Mouse (Mus musculus): ENCODE data around the gene Phb. TPM values are rescaled to one million over a fixed set of nuclear protein-coding genes. Genes with fewer than 3 reads are reported as not detected.

Phb gene
- polyA plus RNA-seq (2015; fragmentation: Nextera tagmentation; extraction: Ambion mirVana), result 205 and 208 TPM in 2 replicates

DNA sequence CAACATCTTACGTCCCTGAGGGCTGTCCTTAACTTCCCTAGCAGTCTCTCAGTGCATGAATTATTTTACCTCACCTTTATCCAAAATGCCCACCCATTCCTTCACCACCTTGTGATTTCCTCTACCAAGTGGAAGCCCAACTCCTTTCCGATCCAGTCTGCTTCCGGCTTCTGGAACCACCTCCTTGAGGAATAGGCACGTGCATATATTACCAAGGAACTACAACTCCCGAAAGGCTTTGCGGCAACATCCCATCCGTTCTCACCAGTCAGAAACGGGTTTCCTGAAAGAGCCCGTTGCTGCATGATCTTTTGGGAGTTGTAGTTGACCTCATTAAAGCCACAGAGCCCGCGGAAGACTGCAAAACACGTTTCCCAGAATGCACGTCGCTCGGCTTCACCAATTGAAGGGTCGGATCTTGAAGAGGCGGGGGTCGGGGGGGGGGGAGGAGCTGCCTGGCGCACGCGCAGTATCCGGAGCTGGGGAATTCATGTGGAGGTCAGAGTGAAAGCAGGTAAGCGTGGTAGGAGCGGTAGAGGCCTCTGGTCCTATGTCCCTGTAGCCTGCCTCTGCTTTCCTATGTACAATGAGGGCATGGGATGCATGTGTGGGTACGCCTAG lies at the start of gene Phb:
Gene Phb (plus strand): TSS at position 429 of the 621 bp plus-strand sequence.
- Histone ChIP-seq H3K27me3 (replicated peaks) (no peaks in the 10 kb centered on the region), H3K4me3 (replicated peaks) (peak within 1 kb of the TSS; percentile 80), H3K36me3 (peaks cover 22% of the 10 kb centered on the region), H3K27ac (replicated peaks) (peak within 1 kb of the TSS; percentile 72), H3K4me2 (peak within 1 kb of the TSS; percentile 86), H3K4me1 (peaks cover 19% of the 10 kb centered on the region), H3K9me3 (replicated peaks) (no peaks in the 10 kb centered on the region), H3K9ac (replicated peaks) (peak within 1 kb of the TSS; percentile 67)
- peak; percentile 98 for ATAC-seq (ENCODE audit: low FRiP score)
- WGBS, result 1% methylated on average over 25 of the region's 25 CpGs

DNA sequence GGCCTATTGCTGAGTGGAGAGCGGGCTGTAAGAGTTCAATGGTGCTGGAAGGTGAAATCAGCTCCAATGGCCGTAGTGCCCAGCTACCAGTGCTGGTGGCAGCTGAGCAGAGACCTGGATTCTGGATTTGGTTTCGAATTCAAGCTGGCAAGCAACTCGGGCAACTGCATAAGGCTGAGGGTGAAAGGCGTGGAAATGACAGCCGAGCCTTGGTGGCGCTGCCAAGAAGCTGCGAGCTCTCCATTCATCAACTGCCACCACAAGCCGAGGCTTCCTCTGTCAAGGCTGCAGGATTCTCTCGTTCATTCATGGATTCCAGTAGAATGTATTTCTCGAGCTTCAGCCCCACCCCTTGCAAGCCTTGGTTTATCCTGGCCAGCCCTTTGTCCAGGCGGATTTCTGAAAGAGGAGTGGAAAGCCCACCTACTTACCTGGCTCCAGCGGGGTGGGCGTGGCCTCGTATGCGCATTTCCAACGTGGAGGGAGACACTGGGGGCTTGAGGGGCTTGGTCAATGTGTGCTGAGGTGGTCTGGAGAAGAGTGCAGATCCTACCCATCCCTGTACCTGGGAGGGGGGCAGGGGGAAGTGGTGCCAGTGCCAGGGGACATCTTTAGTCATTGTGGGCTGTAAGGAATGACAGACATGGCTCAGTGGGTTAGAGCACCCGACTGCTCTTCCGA lies 48.8 kb upstream of the Phb start:
- H3K27ac ChIP-seq (replicated peaks), result peak overlapping the region; percentile 69
- H3K4me2 ChIP-seq, result peak overlapping the region; percentile 30
- H3K27me3 ChIP-seq (replicated peaks), result no peaks in the 10 kb centered on the region
- peaks cover 32% of the 10 kb centered on the region for H3K4me1 ChIP-seq
- no peaks in the 10 kb centered on the region for H3K36me3 ChIP-seq
- H3K9me3 ChIP-seq (replicated peaks), result no peaks in the 10 kb centered on the region
- ATAC-seq (ENCODE audit: low FRiP score), result peak; percentile 50; the same call in 1 of the 2 replicates
- WGBS, result 34% methylated on average over 19 of the region's 19 CpGs
- H3K9ac ChIP-seq (replicated peaks), result no peak overlapping the region
- no peak overlapping the region for H3K4me3 ChIP-seq (replicated peaks)

DNA sequence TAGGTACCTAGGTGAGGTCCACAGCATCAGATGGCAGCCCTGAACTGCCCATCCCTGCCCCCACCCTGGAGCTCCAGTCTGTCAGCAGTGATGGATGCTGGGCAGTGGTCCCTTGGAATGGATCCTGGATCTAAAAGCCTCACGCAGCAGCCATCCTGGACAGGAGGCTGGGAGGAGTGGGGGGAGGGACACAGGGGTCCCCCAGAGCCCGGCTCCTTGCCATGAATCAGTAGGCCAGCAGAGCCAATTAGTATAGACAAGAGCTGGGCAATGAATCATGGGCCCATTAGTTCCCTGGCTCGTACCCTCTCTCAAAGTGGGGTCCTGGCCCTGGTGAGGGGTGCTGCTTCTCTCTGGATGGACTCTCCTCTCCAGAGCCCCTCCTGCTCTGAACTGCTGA lies 47.7 kb upstream of the Phb start:
- WGBS, result 50% methylated on average over 3 of the region's 3 CpGs
- Histone ChIP-seq H3K4me2 (no peak overlapping the region), H3K9ac (replicated peaks) (no peak overlapping the region), H3K36me3 (no peaks in the 10 kb centered on the region), H3K27ac (replicated peaks) (no peak overlapping the region), H3K4me1 (peaks cover 32% of the 10 kb centered on the region), H3K4me3 (replicated peaks) (no peak overlapping the region), H3K9me3 (replicated peaks) (no peaks in the 10 kb centered on the region), H3K27me3 (replicated peaks) (no peaks in the 10 kb centered on the region)
- ATAC-seq (ENCODE audit: low FRiP score), result peak; percentile 40

DNA sequence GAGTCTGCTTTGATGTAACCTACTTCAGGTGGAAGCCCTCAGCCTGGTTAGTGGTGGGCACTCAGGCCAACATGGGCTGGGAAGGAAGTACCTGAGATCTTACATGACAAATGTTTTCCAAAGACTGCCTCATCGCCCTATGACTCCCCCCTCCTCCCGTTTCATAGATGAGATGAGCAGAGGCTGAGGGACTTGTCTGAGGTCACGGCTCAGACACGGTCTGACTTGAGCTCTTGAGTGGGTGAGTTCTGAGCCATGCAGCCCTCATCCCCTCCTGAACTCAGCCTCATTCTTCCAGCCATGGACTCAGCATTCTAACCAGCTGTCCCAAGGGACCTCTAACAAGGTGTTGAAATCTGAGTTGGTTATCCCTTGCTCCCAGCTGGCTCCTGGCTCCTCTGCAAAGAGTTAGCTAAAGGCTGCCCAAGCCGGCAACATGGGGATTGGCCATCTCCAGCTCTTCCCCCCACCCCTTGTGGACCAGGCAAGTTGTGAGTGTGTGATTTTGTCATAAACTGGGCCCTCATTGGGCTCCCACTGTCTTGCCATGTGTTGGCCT lies 46.8 kb upstream of the Phb start:
- Histone ChIP-seq H3K4me2 (no peak overlapping the region), H3K27ac (replicated peaks) (no peak overlapping the region), H3K9me3 (replicated peaks) (no peaks in the 10 kb centered on the region), H3K9ac (replicated peaks) (no peak overlapping the region), H3K4me1 (peaks cover 32% of the 10 kb centered on the region), H3K4me3 (replicated peaks) (no peak overlapping the region), H3K36me3 (no peaks in the 10 kb centered on the region), H3K27me3 (replicated peaks) (no peaks in the 10 kb centered on the region)
- ATAC-seq (ENCODE audit: low FRiP score), result no peak
- WGBS, result 88% methylated on average over 5 of the region's 5 CpGs

DNA sequence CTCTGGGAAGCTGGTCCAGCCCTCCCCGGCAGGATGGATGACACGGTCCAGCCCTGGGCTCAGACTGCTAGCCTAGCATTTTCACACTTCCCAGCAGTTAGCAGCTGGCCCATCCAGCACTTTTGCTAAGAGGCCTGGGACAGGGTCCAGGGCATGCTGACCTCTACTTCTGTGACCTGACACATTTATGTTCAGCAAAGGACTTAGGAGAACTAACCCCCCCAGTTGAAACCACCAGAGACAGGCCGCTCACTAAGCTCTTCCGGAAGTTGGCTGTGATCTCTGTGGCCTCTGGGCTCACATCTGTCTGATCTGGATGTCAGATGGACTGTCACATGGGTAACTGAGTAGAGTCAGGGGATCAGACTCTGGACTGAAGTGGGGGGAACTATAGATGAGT lies 45.7 kb upstream of the Phb start:
- ATAC-seq (ENCODE audit: low FRiP score), result no peak
- Histone ChIP-seq H3K9ac (replicated peaks) (no peak overlapping the region), H3K4me3 (replicated peaks) (no peak overlapping the region), H3K4me1 (peaks cover 30% of the 10 kb centered on the region), H3K36me3 (no peaks in the 10 kb centered on the region), H3K4me2 (no peak overlapping the region), H3K27me3 (replicated peaks) (no peaks in the 10 kb centered on the region), H3K9me3 (replicated peaks) (no peaks in the 10 kb centered on the region), H3K27ac (replicated peaks) (no peak overlapping the region)
- WGBS, result 40% methylated on average over 4 of the region's 4 CpGs

DNA sequence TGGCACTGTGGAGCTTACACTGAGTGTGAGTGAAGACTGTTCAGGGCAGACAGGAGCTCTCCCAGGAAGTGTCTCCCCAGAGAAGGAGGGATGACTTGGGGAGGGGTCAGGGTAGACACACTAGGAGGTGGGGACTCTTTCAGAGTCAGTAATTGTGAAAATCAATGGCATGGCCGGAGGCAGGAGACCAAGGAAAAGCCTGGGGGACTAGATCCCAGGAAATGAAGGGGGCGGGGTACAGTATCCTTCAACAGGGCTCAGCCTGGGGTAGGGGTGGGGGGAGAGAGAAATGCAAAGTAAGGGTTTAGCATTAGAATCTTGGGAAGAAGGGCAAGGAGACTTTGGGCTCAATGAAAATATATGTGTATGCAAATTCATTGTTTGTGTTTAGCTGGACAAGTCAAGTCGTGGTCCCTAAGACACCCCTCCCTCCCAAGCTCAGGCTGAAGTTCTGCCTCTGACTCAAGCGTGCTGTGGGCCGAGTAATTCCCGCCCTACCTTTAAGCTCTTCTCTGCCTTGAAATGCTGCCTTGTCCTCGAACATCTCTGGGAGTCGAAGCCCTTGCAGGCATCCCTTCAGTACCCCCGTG lies 45.1 kb upstream of the Phb start:
- H3K4me2 ChIP-seq, result no peak overlapping the region
- H3K27ac ChIP-seq (replicated peaks), result no peak overlapping the region
- H3K36me3 ChIP-seq, result no peaks in the 10 kb centered on the region
- H3K9ac ChIP-seq (replicated peaks), result no peak overlapping the region
- H3K4me3 ChIP-seq (replicated peaks), result no peak overlapping the region
- 31% methylated on average over 9 of the region's 9 CpGs for WGBS
- H3K4me1 ChIP-seq, result peaks cover 30% of the 10 kb centered on the region
- H3K27me3 ChIP-seq (replicated peaks), result no peaks in the 10 kb centered on the region
- no peaks in the 10 kb centered on the region for H3K9me3 ChIP-seq (replicated peaks)
- ATAC-seq (ENCODE audit: low FRiP score), result no peak

DNA sequence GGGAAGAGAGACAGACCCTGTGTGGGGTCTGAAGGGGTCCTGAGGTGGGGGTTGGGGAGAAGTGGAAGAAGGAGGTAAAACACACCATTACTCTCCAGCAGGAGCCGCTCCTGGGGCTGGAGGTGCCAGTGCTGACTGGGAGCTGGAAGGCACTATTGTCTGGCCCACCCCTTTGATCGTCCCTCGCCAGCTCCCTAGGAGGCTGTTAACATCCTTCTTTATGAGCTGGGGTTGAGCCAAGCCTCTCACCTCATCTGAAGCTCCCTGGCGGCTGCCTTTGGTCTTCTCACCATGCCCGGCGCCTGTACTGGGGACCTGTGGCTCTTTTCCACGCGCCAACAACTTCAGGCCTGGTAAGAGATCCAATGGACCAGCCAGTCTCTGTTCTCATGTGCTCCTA lies 44.3 kb upstream of the Phb start:
- Histone ChIP-seq H3K4me3 (replicated peaks) (no peak overlapping the region), H3K27me3 (replicated peaks) (no peaks in the 10 kb centered on the region), H3K9me3 (replicated peaks) (no peaks in the 10 kb centered on the region), H3K9ac (replicated peaks) (no peak overlapping the region), H3K27ac (replicated peaks) (no peak overlapping the region), H3K4me1 (peaks cover 28% of the 10 kb centered on the region), H3K4me2 (no peak overlapping the region), H3K36me3 (no peaks in the 10 kb centered on the region)
- ATAC-seq (ENCODE audit: low FRiP score), result no peak
- 22% methylated on average over 8 of the region's 8 CpGs for WGBS

DNA sequence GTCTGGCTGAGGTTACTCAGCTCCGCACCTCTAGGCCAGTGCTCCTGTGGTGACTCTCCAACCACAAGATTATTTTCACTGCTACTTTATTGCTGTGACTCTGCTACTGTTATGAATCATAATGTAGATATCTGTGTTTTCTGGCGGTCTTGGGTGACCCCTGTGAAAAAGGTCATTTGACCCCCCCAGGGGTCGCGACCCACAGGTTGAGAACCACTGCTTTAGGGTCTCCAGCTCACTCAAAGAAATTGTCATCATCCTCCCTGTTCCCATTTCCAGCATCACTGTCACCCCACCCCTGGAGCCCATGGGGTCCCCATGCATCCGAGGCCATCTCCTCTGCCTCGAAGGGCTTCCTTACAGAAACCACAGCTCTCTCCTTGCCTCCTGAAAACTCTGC lies 36.2 kb upstream of the Phb start:
- no peak overlapping the region for H3K9ac ChIP-seq (replicated peaks)
- no peaks in the 10 kb centered on the region for H3K9me3 ChIP-seq (replicated peaks)
- no peak overlapping the region for H3K4me3 ChIP-seq (replicated peaks)
- WGBS, result 94% methylated on average over 6 of the region's 6 CpGs
- no peaks in the 10 kb centered on the region for H3K36me3 ChIP-seq
- no peak overlapping the region for H3K27ac ChIP-seq (replicated peaks)
- ATAC-seq (ENCODE audit: low FRiP score), result no peak
- no peak overlapping the region for H3K4me2 ChIP-seq
- H3K4me1 ChIP-seq, result peaks cover 5% of the 10 kb centered on the region; the same call in 1 of the 2 replicates
- H3K27me3 ChIP-seq (replicated peaks), result no peaks in the 10 kb centered on the region

DNA sequence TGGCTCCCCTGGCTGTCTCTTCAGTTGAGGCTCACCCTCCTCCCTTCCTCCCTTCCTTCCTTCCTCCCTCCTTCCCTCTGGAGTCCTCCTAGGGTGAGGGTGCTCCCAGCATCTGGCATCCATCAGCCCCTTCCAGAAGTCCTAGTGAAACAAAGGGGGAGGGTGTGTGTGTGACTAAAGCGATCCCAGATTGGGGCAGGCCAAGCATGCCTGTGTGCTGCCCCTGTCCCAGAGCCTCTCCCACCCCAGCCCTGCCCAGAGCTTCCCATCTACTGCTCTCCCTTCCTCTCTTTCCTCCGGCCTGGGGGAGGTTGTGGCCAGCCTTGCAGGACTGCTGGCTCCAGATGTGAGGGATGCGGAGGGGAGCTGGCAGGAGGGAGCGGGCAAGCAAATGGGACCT lies 35.5 kb upstream of the Phb start:
- ATAC-seq (ENCODE audit: low FRiP score), result no peak
- H3K4me2 ChIP-seq, result no peak overlapping the region
- peaks cover 5% of the 10 kb centered on the region; the same call in 1 of the 2 replicates for H3K4me1 ChIP-seq
- H3K4me3 ChIP-seq (replicated peaks), result no peak overlapping the region
- H3K27ac ChIP-seq (replicated peaks), result no peak overlapping the region
- 63% methylated on average over 4 of the region's 4 CpGs for WGBS
- no peak overlapping the region for H3K9ac ChIP-seq (replicated peaks)
- H3K27me3 ChIP-seq (replicated peaks), result no peaks in the 10 kb centered on the region
- H3K36me3 ChIP-seq, result no peaks in the 10 kb centered on the region
- no peaks in the 10 kb centered on the region for H3K9me3 ChIP-seq (replicated peaks)

DNA sequence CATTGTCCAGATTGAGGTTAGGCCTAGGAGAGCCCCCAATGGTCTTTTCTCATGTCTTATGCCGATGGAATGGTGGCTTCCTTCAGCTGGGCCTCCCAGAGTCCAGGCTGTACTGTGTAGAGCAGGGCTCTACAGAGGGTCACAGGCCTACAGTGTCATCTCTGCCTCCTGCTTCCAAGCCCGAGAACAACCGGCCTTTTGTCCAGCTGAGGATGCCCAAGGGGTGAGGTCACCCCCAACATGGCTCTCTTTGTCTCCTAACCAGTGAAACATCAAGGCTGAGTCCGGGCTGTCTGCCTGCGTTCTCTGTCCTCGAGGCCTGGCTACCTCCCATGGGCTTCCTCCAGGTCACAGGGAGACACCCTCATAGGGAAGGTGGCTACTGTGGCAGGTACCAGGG lies 34.3 kb upstream of the Phb start:
- Histone ChIP-seq H3K4me3 (replicated peaks) (no peak overlapping the region), H3K27me3 (replicated peaks) (no peaks in the 10 kb centered on the region), H3K27ac (replicated peaks) (no peak overlapping the region), H3K9ac (replicated peaks) (no peak overlapping the region), H3K9me3 (replicated peaks) (no peaks in the 10 kb centered on the region), H3K36me3 (no peaks in the 10 kb centered on the region), H3K4me1 (peaks cover 5% of the 10 kb centered on the region; the same call in 1 of the 2 replicates), H3K4me2 (no peak overlapping the region)
- 48% methylated on average over 6 of the region's 6 CpGs for WGBS
- no peak for ATAC-seq (ENCODE audit: low FRiP score)

DNA sequence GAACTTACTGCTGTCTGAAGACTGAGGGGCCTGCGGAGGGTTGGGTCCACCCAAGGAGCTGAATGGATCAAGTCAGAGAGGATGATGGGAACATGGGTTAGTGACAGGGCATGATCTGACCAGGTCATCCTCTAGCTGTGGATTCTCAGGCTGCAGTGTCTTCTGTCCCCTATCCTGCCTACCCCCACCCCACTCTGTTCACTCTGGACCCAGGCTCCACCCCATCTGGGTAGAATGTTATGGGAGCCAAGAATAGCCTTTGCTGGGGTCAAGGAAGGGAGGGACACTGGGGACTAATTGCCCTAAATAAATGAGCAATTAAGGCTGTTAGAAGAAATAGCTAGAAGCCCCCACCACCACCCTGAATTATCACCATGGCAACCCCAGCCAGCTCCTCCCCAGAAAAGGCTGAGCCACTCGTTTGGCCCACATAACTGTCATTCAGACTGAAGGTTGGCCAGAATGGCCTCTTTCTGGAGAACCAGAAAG lies 33.2 kb upstream of the Phb start:
- no peak overlapping the region for H3K27ac ChIP-seq (replicated peaks)
- peaks cover 5% of the 10 kb centered on the region; the same call in 1 of the 2 replicates for H3K4me1 ChIP-seq
- no peak overlapping the region for H3K4me2 ChIP-seq
- no peak for ATAC-seq (ENCODE audit: low FRiP score)
- WGBS, result 47% methylated on average over 2 of the region's 2 CpGs
- H3K9ac ChIP-seq (replicated peaks), result no peak overlapping the region
- H3K9me3 ChIP-seq (replicated peaks), result no peaks in the 10 kb centered on the region
- H3K36me3 ChIP-seq, result no peaks in the 10 kb centered on the region
- no peaks in the 10 kb centered on the region for H3K27me3 ChIP-seq (replicated peaks)
- H3K4me3 ChIP-seq (replicated peaks), result no peak overlapping the region

Measured in neural tube, embryonic 15.5 days (tissue).